ENCODE assay signal across 20 mouse cellular contexts in genomic region chr4:63596010-63596409, GRCm38 (mm10). TPM values are rescaled to one million over a fixed set of nuclear protein-coding genes. Genes with fewer than 3 reads are reported as not detected.
"Had no signal": no experiment of that assay in that cellular context is flagged by ENCODE, and none has a peak within 500 bp of the region (broad histone marks: within the 10 kb centered on the region; RNA-seq: fewer than 3 reads in every experiment).

No protein-coding gene starts in this region.

- ATAC-seq: liver, postnatal 0 days; lung, postnatal 0 days; midbrain, embryonic 13.5 days; midbrain, embryonic 16.5 days had no signal

- H3K36me3 ChIP-seq: lung, embryonic 15.5 days; midbrain, embryonic 13.5 days; neural tube, embryonic 12.5 days; stomach, embryonic 15.5 days had no signal

- H3K4me2 ChIP-seq: lung, embryonic 15.5 days; midbrain, embryonic 11.5 days; midbrain, embryonic 13.5 days; neural tube, embryonic 12.5 days; stomach, embryonic 15.5 days had no signal

- H3K4me3 ChIP-seq: lung, embryonic 15.5 days; megakaryocyte, embryonic 14.5 days; midbrain, embryonic 13.5 days; neural tube, embryonic 12.5 days; stomach, embryonic 15.5 days had no signal

- H3K9me3 ChIP-seq: lung, embryonic 15.5 days; midbrain, embryonic 13.5 days; neural tube, embryonic 12.5 days; stomach, embryonic 15.5 days had no signal

- H3K4me1 ChIP-seq: megakaryocyte, embryonic 14.5 days; neural tube, embryonic 12.5 days; stomach, embryonic 15.5 days had no signal

- H3K9ac ChIP-seq: liver, postnatal 0 days; lung, embryonic 15.5 days; midbrain, embryonic 13.5 days; neural tube, embryonic 12.5 days; stomach, embryonic 15.5 days had no signal

- H3K27me3 ChIP-seq: lung, embryonic 15.5 days; midbrain, embryonic 13.5 days; neural tube, embryonic 12.5 days; stomach, embryonic 15.5 days had no signal

- DNase-seq: liver, postnatal 0 days; lung, adult 2 months; lung, postnatal 14 days; right cerebral cortex, postnatal 14 days; thymus, adult 2 months; thymus, postnatal 25 days; thymus, postnatal 4 days had no signal

- H3K27ac ChIP-seq: lung, embryonic 15.5 days; macrophage; midbrain, embryonic 13.5 days; neural tube, embryonic 12.5 days; stomach, embryonic 15.5 days; stomach, postnatal 0 days had no signal

RNA-seq across cellular contexts. Expression of gene Gm11213, which starts 9.1 kb away (rescaled TPM):
- polyA plus RNA-seq: liver, postnatal 0 days; lung, adult 2 months; lung, embryonic 15.5 days; lung, postnatal 0 days; macrophage; midbrain, embryonic 11.5 days; midbrain, embryonic 13.5 days; midbrain, embryonic 16.5 days; neural tube, embryonic 12.5 days; neural tube, embryonic 14.5 days; spleen, adult 2 months; stomach, embryonic 15.5 days; stomach, postnatal 0 days; thymus, adult 2 months; urinary bladder, adult 2 months had no signal

RNA-seq across cellular contexts. Expression of gene Tex48, which starts 26.2 kb away (rescaled TPM):
- polyA plus RNA-seq: liver, postnatal 0 days; lung, adult 2 months; lung, embryonic 15.5 days; lung, postnatal 0 days; macrophage; midbrain, embryonic 11.5 days; midbrain, embryonic 13.5 days; midbrain, embryonic 16.5 days; neural tube, embryonic 12.5 days; neural tube, embryonic 14.5 days; spleen, adult 2 months; stomach, embryonic 15.5 days; stomach, postnatal 0 days; urinary bladder, adult 2 months had no signal
